Mouse (Mus musculus): ENCODE results near the gene Gm28038. TPM values are rescaled to one million over a fixed set of nuclear protein-coding genes. Genes with fewer than 3 reads are reported as not detected.

Gm28038 gene
- polyA plus RNA-seq, 1 experiment from 2014 or later: not detected

GRCm38 (mm10) chr2:30264671-30265519 is 15.9 kb upstream of the Gm28038 start:
- Histone ChIP-seq H3K4me1 (ENCODE audit: control insufficient read depth, insufficient read depth, low read length) (peaks cover 4% of the 10 kb centered on the region; the same call in 1 of the 2 replicates), H3K9ac (replicated peaks; ENCODE audit: low read length) (no peak overlapping the region), H3K27ac (replicated peaks; ENCODE audit: low read depth, low read length) (peak overlapping the region; percentile 63; the same call in 1 of the 2 replicates), H3K27me3 (ENCODE audit: control insufficient read depth, insufficient read depth, low read length) (no peaks in the 10 kb centered on the region), H3K4me3 (ENCODE audit: low read depth, low read length) (no peak overlapping the region), H3K9me3 (replicated peaks; ENCODE audit: control insufficient read depth, low read length) (no peaks in the 10 kb centered on the region), H3K4me2 (ENCODE audit: low read depth, low read length) (no peak overlapping the region), H3K36me3 (replicated peaks; ENCODE audit: control insufficient read depth, insufficient read depth, low read depth, low read length) (peaks cover 2% of the 10 kb centered on the region; the same call in 1 of the 2 replicates)
- DNase-seq (ENCODE audit: low spot score) (peak; percentile 60), ATAC-seq (replicated peaks; ENCODE audit: insufficient number of reproducible peaks, low FRiP score, low TSS enrichment, low read depth) (no peak)
- 70% methylated on average over 7 of the region's 7 CpGs for WGBS

DNA sequence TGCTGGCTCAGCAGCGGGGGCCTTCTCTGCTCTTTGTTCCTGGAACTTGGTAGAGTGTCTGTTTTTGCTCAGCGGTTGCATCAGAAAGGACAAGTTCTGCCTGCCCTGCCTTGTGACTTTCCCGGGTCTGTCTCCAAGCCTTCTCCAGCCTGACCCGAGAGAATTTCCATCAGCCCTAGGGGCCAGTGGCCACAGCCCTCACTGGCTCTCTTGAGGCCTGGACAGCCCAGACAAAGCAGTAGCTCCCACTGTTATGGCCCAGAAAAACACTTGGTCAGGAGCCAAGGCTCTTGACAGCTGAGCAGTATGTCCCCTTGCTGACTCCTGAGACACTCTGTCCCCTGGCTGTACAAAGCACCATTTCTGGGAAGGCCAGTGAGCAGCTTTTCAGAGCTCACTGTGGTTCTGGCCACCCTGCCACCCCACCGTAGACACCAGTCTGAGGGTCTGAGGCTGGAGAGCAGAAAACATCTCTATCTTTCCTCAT is 15.0 kb upstream of the Gm28038 start, which contains the start of gene Phyhd1:
Gene Phyhd1 (plus strand): TSS at position 437 of the 487 bp plus-strand sequence.
- no peaks in the 10 kb centered on the region for H3K27me3 ChIP-seq (ENCODE audit: control insufficient read depth, insufficient read depth, low read length)
- H3K9ac ChIP-seq (replicated peaks; ENCODE audit: low read length): peak within 1 kb of the TSS; percentile 1
- WGBS: 39% methylated on average over 5 of the region's 5 CpGs
- H3K27ac ChIP-seq (replicated peaks; ENCODE audit: low read depth, low read length): peak within 1 kb of the TSS; percentile 63
- no peaks in the 10 kb centered on the region; the same call in 1 of the 2 replicates for H3K36me3 ChIP-seq (replicated peaks; ENCODE audit: control insufficient read depth, insufficient read depth, low read depth, low read length)
- H3K4me1 ChIP-seq (ENCODE audit: control insufficient read depth, insufficient read depth, low read length): peaks cover 4% of the 10 kb centered on the region; the same call in 1 of the 2 replicates
- DNase-seq (ENCODE audit: low spot score) (no peak), ATAC-seq (replicated peaks; ENCODE audit: insufficient number of reproducible peaks, low FRiP score, low TSS enrichment, low read depth) (no peak)
- no peaks in the 10 kb centered on the region for H3K9me3 ChIP-seq (replicated peaks; ENCODE audit: control insufficient read depth, low read length)
- H3K4me2 ChIP-seq (ENCODE audit: low read depth, low read length): no peak within 1 kb of the TSS
- H3K4me3 ChIP-seq (ENCODE audit: low read depth, low read length): no peak within 1 kb of the TSS

DNA sequence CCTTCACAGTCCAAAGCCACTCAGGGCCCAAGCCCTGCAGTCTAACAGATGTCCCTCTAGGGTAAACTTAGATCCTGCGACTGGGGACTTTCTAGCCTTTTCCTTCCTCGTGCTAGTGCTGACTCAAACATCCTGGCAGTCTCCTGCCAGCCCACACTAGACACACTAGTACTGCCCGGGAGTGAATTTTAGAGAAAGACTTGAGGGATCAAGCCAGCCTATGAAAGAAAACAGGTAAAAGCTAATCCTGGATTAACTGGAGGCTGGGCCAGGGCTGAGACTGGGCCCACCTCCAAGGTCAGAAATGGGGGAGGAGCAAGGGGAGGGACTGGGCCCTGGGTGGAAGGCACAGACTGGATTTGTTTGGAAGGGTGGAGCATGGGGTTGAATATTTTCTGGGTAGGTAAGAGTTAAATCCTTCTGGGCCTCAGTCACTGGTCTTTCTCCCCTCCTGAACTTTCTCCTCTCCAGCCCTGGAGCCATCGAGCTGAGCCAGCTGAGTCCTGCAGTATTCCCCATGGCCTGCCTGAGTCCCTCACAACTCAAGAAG is 14.4 kb upstream of the Gm28038 start:
- H3K4me2 ChIP-seq (ENCODE audit: low read depth, low read length): no peak overlapping the region
- no peak overlapping the region for H3K4me3 ChIP-seq (ENCODE audit: low read depth, low read length)
- peak; percentile 21; the same call in 1 of the 2 replicates for ATAC-seq (replicated peaks; ENCODE audit: insufficient number of reproducible peaks, low FRiP score, low TSS enrichment, low read depth)
- no peaks in the 10 kb centered on the region; the same call in 1 of the 2 replicates for H3K36me3 ChIP-seq (replicated peaks; ENCODE audit: control insufficient read depth, insufficient read depth, low read depth, low read length)
- H3K27me3 ChIP-seq (ENCODE audit: control insufficient read depth, insufficient read depth, low read length): no peaks in the 10 kb centered on the region
- peak overlapping the region; percentile 63 for H3K27ac ChIP-seq (replicated peaks; ENCODE audit: low read depth, low read length)
- 22% methylated on average over 4 of the region's 4 CpGs for WGBS
- peak overlapping the region; percentile 1; the same call in 1 of the 2 replicates for H3K9ac ChIP-seq (replicated peaks; ENCODE audit: low read length)
- peak; percentile 69 for DNase-seq (ENCODE audit: low spot score)
- peaks cover 4% of the 10 kb centered on the region; the same call in 1 of the 2 replicates for H3K4me1 ChIP-seq (ENCODE audit: control insufficient read depth, insufficient read depth, low read length)
- no peaks in the 10 kb centered on the region for H3K9me3 ChIP-seq (replicated peaks; ENCODE audit: control insufficient read depth, low read length)

- no peak overlapping the region for H3K9ac ChIP-seq (replicated peaks; ENCODE audit: low read length)
- H3K27me3 ChIP-seq (ENCODE audit: control insufficient read depth, insufficient read depth, low read length): no peaks in the 10 kb centered on the region
- ATAC-seq (replicated peaks; ENCODE audit: insufficient number of reproducible peaks, low FRiP score, low TSS enrichment, low read depth): no peak
- peaks cover 4% of the 10 kb centered on the region; the same call in 1 of the 2 replicates for H3K4me1 ChIP-seq (ENCODE audit: control insufficient read depth, insufficient read depth, low read length)
- 91% methylated on average over 2 of the region's 2 CpGs for WGBS
- DNase-seq (ENCODE audit: low spot score): no peak
- H3K9me3 ChIP-seq (replicated peaks; ENCODE audit: control insufficient read depth, low read length): no peaks in the 10 kb centered on the region
- H3K4me3 ChIP-seq (ENCODE audit: low read depth, low read length): no peak overlapping the region
- no peak overlapping the region for H3K27ac ChIP-seq (replicated peaks; ENCODE audit: low read depth, low read length)
- no peaks in the 10 kb centered on the region; the same call in 1 of the 2 replicates for H3K36me3 ChIP-seq (replicated peaks; ENCODE audit: control insufficient read depth, insufficient read depth, low read depth, low read length)
- no peak overlapping the region for H3K4me2 ChIP-seq (ENCODE audit: low read depth, low read length)
Measured at GRCm38 (mm10) chr2:30267466-30267865, 13.4 kb upstream of the Gm28038 start.

- Histone ChIP-seq H3K27me3 (ENCODE audit: control insufficient read depth, insufficient read depth, low read length) (no peaks in the 10 kb centered on the region), H3K27ac (replicated peaks; ENCODE audit: low read depth, low read length) (no peak overlapping the region), H3K9ac (replicated peaks; ENCODE audit: low read length) (no peak overlapping the region), H3K4me2 (ENCODE audit: low read depth, low read length) (no peak overlapping the region), H3K9me3 (replicated peaks; ENCODE audit: control insufficient read depth, low read length) (no peaks in the 10 kb centered on the region), H3K4me1 (ENCODE audit: control insufficient read depth, insufficient read depth, low read length) (peaks cover 4% of the 10 kb centered on the region; the same call in 1 of the 2 replicates), H3K36me3 (replicated peaks; ENCODE audit: control insufficient read depth, insufficient read depth, low read depth, low read length) (no peaks in the 10 kb centered on the region), H3K4me3 (ENCODE audit: low read depth, low read length) (no peak overlapping the region)
- WGBS: 57% methylated on average over 4 of the region's 4 CpGs
- DNase-seq (ENCODE audit: low spot score): no peak
- no peak for ATAC-seq (replicated peaks; ENCODE audit: insufficient number of reproducible peaks, low FRiP score, low TSS enrichment, low read depth)
Measured at GRCm38 (mm10) chr2:30268371-30268770, 12.5 kb upstream of the Gm28038 start.

DNA sequence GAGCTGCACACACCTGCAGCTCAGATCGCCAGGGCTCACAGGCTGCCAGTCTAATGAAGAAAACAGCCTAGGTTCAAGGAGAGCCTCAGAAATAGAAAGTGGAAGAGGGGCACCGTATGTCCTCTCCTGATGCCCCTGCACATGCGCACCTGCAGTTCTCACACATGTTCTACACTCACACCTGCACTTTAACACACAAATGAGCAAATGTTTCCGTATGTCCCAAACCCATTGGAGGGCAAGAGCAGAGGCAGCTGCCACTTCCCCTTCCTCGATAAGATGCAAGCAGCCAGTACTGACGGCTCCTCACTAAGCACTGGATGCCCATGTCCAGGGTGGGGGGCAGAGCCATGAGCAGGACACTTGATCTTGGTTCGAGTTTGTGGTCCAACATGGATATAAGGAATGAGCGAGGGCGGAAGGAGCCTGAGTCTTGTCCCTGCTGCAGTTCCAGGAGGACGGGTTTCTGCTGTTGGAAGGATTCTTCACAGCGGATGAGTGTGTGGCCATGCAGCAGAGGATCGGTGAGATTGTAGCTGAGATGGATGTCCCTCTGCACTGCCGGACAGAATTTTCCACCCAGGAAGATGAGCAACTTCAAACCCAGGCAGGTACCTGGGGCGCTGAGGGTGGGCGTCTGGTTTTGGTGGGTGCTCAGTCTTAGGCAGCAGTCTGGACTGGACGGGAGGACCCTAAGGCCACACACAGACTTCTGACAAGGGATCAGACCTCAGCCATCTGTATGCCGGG is 11.4 kb upstream of the Gm28038 start:
- WGBS: 87% methylated on average over 17 of the region's 17 CpGs
- Histone ChIP-seq H3K36me3 (replicated peaks; ENCODE audit: control insufficient read depth, insufficient read depth, low read depth, low read length) (no peaks in the 10 kb centered on the region), H3K27ac (replicated peaks; ENCODE audit: low read depth, low read length) (no peak overlapping the region), H3K9me3 (replicated peaks; ENCODE audit: control insufficient read depth, low read length) (no peaks in the 10 kb centered on the region), H3K27me3 (ENCODE audit: control insufficient read depth, insufficient read depth, low read length) (no peaks in the 10 kb centered on the region), H3K4me3 (ENCODE audit: low read depth, low read length) (no peak overlapping the region), H3K4me2 (ENCODE audit: low read depth, low read length) (no peak overlapping the region), H3K4me1 (ENCODE audit: control insufficient read depth, insufficient read depth, low read length) (peaks cover 4% of the 10 kb centered on the region; the same call in 1 of the 2 replicates), H3K9ac (replicated peaks; ENCODE audit: low read length) (no peak overlapping the region)
- DNase-seq (ENCODE audit: low spot score) (no peak), ATAC-seq (replicated peaks; ENCODE audit: insufficient number of reproducible peaks, low FRiP score, low TSS enrichment, low read depth) (no peak)

DNA sequence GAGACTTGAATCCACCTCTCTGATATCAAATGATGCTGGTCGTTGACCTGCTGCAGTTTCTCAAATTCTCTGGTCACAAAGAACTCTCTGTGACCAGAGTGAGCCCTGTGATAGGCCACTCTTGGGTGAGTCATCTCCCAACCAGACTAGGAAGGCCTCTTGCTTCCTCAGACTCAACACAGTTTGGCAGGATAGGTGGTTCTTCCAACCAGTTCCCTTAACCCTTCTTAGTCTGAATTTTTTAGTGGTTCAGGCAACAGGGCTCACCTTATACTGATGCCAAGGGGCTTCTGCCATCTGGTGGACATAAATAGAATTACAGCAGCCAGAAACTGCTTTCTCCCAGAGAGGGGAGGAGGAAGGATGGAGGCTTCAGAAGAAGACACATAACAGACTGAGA is 10.7 kb upstream of the Gm28038 start:
- no peak overlapping the region for H3K4me2 ChIP-seq (ENCODE audit: low read depth, low read length)
- H3K27ac ChIP-seq (replicated peaks; ENCODE audit: low read depth, low read length): no peak overlapping the region
- no peak overlapping the region for H3K4me3 ChIP-seq (ENCODE audit: low read depth, low read length)
- 30% methylated on average over 1 of the region's 1 CpGs for WGBS
- DNase-seq (ENCODE audit: low spot score): peak; percentile 81
- peaks cover 4% of the 10 kb centered on the region; the same call in 1 of the 2 replicates for H3K4me1 ChIP-seq (ENCODE audit: control insufficient read depth, insufficient read depth, low read length)
- ATAC-seq (replicated peaks; ENCODE audit: insufficient number of reproducible peaks, low FRiP score, low TSS enrichment, low read depth): peak; percentile 63
- no peaks in the 10 kb centered on the region for H3K9me3 ChIP-seq (replicated peaks; ENCODE audit: control insufficient read depth, low read length)
- no peaks in the 10 kb centered on the region for H3K27me3 ChIP-seq (ENCODE audit: control insufficient read depth, insufficient read depth, low read length)
- no peaks in the 10 kb centered on the region for H3K36me3 ChIP-seq (replicated peaks; ENCODE audit: control insufficient read depth, insufficient read depth, low read depth, low read length)
- H3K9ac ChIP-seq (replicated peaks; ENCODE audit: low read length): no peak overlapping the region
